Mouse (Mus musculus) kidney, embryonic 14.5 days (tissue): ENCODE data around the gene Zdhhc18. TPM values are rescaled to one million over a fixed set of nuclear protein-coding genes. Genes with fewer than 3 reads are reported as not detected.

ENCODE experiments used
- ATAC-seq: fragments of 200-750 bp; cut with Nextera tagmentation; 2 replicates; pipeline ENCODE4 v1.8.0; 2017; ENCODE audit warnings: moderate number of reproducible peaks, mild to moderate bottlenecking, moderate TSS enrichment, moderate library complexity; ENCODE audit not compliant: low FRiP score, low TSS enrichment
- H3K27ac ChIP-seq: fragments of 300-500 bp; sonication (generic); 2 replicates; pipeline ENCODE4 v1.5.1; 2014; ENCODE audit warnings: low read depth, mild to moderate bottlenecking, low read length, moderate library complexity, mixed read lengths
- H3K27me3 ChIP-seq: fragments of 300-500 bp; sonication (generic); 2 replicates; pipeline ENCODE4 v1.6.1; 2014; ENCODE audit warnings: mild to moderate bottlenecking, low read length; ENCODE audit not compliant: control insufficient read depth, insufficient read depth
- H3K36me3 ChIP-seq: fragments of 300-500 bp; sonication (generic); 2 replicates; pipeline ENCODE4 v1.6.1; 2014; ENCODE audit warnings: low read length, mixed read lengths; ENCODE audit not compliant: control insufficient read depth, insufficient read depth
- H3K4me1 ChIP-seq: fragments of 300-500 bp; sonication (generic); 2 replicates; pipeline ENCODE4 v1.6.1; 2014; ENCODE audit warnings: low read length, mixed read lengths; ENCODE audit not compliant: control insufficient read depth, insufficient read depth
- H3K4me2 ChIP-seq: fragments of 300-500 bp; sonication (generic); replicated peaks from 2 replicates; pipeline ENCODE4 v1.6.1; 2014; ENCODE audit warnings: low read depth, mild to moderate bottlenecking, low read length
- H3K4me3 ChIP-seq: fragments of 300-500 bp; sonication (generic); 2 replicates; pipeline ENCODE4 v1.5.1; 2014; ENCODE audit warnings: mild to moderate bottlenecking, low read length
- H3K9ac ChIP-seq: fragments of 300-500 bp; sonication (generic); 2 replicates; pipeline ENCODE4 v1.6.1; 2014; ENCODE audit warnings: low read depth, mild to moderate bottlenecking, low read length, moderate library complexity
- H3K9me3 ChIP-seq: fragments of 300-500 bp; sonication (generic); 2 replicates; pipeline ENCODE4 v1.6.1; 2016; ENCODE audit warnings: low read length; ENCODE audit not compliant: control insufficient read depth
- WGBS: fragments of 180-500 bp; shearing (Covaris S2); extraction: QIAGEN DNeasy Blood & Tissue Kit; methylation state at CpG from one replicate; pipeline ENCODE4 v1.1.7; 2014; 5-methylcytosine and 5-hydroxymethylcytosine counted together
- polyA plus RNA-seq: library from polyadenylated mRNA; unstranded; fragments of >200 nt; fragmentation: Nextera tagmentation; extraction: Ambion mirVana; gene quantifications from 2 replicates; pipeline ENCODE4 v1.2.1, GENCODE M21; 2014

Zdhhc18 gene
- polyA plus RNA-seq, 1 experiment from 2014 or later: 3.0 TPM

DNA sequence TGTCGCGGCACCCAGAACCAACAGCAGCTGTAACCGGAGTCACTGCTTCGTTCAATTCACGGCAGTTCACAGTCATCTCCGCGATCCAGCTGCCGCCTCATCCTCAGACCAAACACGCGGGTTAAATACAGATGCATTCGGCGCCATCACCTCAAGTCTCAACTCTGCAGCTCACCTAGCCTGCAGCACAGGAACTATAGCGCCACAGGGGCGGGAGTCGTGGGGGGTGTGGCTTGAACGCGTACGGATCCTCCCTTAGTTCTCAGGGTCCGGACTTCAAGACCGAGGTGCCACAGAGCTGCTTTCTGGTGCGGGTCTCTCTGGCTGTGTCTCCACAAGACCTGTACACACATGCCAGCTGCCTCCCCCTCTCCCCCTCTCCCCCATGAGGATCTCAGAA is 4.3 kb downstream of the Zdhhc18 start:
- H3K4me2 ChIP-seq: no peak overlapping the region
- H3K36me3 ChIP-seq: no peaks in the 10 kb centered on the region
- WGBS: 42% methylated on average over 21 of the region's 21 CpGs
- H3K4me1 ChIP-seq: peaks cover 4% of the 10 kb centered on the region; the same call in 1 of the 2 replicates
- H3K9me3 ChIP-seq: peaks cover 10% of the 10 kb centered on the region; the same call in 1 of the 2 replicates
- no peak overlapping the region for H3K27ac ChIP-seq
- H3K9ac ChIP-seq: no peak overlapping the region; the same call in 1 of the 2 replicates
- no peak for ATAC-seq
- no peaks in the 10 kb centered on the region for H3K27me3 ChIP-seq
- H3K4me3 ChIP-seq: no peak overlapping the region

DNA sequence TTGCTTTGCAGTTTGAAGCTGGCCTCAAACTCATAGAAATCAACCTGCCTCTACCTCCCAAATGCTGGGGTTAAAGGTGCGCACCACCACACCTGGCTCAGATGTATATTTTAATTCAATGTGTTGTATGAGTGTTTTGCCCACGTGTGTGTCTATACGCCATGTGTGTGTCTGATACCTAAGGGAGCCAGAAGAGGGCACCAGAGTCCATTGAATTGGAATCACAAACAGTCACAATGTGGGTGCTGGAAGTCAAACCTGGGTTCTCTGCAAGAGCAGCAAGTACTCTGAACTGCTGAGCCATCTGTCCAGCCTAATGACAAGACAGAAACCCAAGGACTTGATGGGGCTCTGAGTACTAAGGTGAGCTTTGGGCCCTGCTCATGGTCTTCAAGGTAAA is 4.8 kb downstream of the Zdhhc18 start:
- Histone ChIP-seq H3K4me1 (peaks cover 4% of the 10 kb centered on the region; the same call in 1 of the 2 replicates), H3K27ac (no peak overlapping the region), H3K27me3 (no peaks in the 10 kb centered on the region), H3K4me3 (no peak overlapping the region), H3K9ac (no peak overlapping the region), H3K9me3 (peaks cover 10% of the 10 kb centered on the region; the same call in 1 of the 2 replicates), H3K4me2 (no peak overlapping the region), H3K36me3 (no peaks in the 10 kb centered on the region)
- ATAC-seq: no peak
- WGBS: 94% methylated on average over 3 of the region's 3 CpGs

DNA sequence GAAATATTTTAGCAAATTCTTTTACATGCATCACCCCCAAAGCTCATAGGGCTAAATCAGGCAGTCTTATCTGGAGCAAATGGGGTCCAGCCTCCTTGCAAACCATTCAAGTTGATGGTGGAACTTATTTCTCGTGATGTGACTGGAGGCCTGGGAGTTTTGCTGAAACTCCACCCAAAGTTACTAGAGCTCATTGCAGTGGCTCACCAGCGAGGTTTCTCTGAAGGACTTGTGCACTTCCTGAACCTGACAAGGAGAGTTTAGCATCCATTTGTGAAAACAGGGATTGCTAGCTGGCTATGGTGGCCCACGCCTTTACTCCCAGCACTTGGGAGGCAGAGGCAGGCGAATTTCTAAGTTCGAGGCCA is 15.9 kb downstream of the Zdhhc18 start:
- H3K27ac ChIP-seq: no peak overlapping the region

GRCm38 (mm10) chr4:133633332-133634042 is 16.5 kb downstream of the Zdhhc18 start:
- H3K4me2 ChIP-seq: peak overlapping the region; percentile 95
- peaks cover 15% of the 10 kb centered on the region for H3K4me1 ChIP-seq
- H3K4me3 ChIP-seq: peak overlapping the region; percentile 69
- peak overlapping the region; percentile 91 for H3K9ac ChIP-seq
- 0 out of 2 replicates have a peak, but pooled peaks cover 4% of the 10 kb centered on the region for H3K36me3 ChIP-seq
- no peaks in the 10 kb centered on the region for H3K27me3 ChIP-seq
- peak; percentile 92 for ATAC-seq
- no peak overlapping the region for H3K27ac ChIP-seq
- 11% methylated on average over 28 of the region's 47 CpGs for WGBS
- H3K9me3 ChIP-seq: no peaks in the 10 kb centered on the region

More for the DNA sequence above, 15.9 kb downstream of the Zdhhc18 start:
- no peaks in the 10 kb centered on the region for H3K9me3 ChIP-seq
- no peak overlapping the region for H3K4me2 ChIP-seq
- H3K4me3 ChIP-seq: no peak overlapping the region
- H3K4me1 ChIP-seq: peaks cover 15% of the 10 kb centered on the region
- ATAC-seq: no peak
- 81% methylated on average over 5 of the region's 5 CpGs for WGBS
- H3K27me3 ChIP-seq: no peaks in the 10 kb centered on the region
- H3K9ac ChIP-seq: no peak overlapping the region
- 0 out of 2 replicates have a peak, but pooled peaks cover 4% of the 10 kb centered on the region for H3K36me3 ChIP-seq

DNA sequence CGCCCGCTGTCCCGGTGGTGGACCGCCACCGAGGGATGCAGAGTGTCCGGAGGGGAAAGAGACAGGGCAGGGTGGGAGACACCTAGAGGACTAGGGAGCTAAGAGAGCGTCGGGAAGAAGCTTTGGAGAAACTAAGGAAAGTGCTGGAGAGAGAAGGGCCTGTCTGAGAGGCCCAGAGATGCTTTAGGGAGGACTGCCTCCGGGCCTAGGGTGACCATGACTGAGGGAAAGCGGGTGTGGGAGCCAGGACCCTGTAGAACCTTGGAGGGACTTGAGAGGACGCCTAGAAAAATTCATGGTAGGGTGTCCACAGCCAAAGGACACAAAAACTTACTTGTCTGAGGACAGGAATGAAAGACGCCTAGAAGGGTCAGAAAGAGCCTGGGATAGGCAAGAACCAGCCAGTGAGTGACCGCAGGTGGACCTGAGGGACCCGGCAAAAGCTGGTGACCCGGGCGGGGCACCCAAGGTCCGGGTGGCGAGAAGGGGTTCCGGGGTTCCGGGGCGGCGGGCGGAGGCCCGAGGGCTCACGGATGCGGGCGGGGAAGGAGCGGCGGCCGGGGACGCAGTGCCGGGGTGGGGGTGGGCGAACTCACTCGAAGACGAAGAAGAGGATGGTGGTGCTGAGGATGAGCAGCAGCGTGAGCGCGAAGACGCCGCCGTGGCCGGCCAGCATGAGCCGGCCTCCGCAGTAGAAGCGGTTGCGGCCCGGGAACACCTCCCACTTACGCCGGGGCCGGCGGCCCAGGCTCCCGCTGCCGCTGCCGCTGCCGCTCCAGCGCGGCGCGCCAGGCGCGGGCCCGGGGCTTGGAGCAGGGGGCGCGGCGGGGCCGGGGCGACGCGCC is 17.2 kb downstream of the Zdhhc18 start:
- Histone ChIP-seq H3K9me3 (no peaks in the 10 kb centered on the region), H3K4me3 (peak overlapping the region; percentile 69), H3K36me3 (0 out of 2 replicates have a peak, but pooled peaks cover 4% of the 10 kb centered on the region), H3K27me3 (no peaks in the 10 kb centered on the region), H3K4me2 (peak overlapping the region; percentile 95), H3K27ac (peak overlapping the region; percentile 38; the same call in 1 of the 2 replicates), H3K9ac (peak overlapping the region; percentile 91), H3K4me1 (peaks cover 15% of the 10 kb centered on the region)
- WGBS: 2% methylated on average over 57 of the region's 69 CpGs
- ATAC-seq: peak; percentile 26

GRCm38 (mm10) chr4:133631769-133632411 is 18.1 kb downstream of the Zdhhc18 start:
- Histone ChIP-seq H3K9ac (peak overlapping the region; percentile 91; the same call in 1 of the 2 replicates), H3K4me3 (peak overlapping the region; percentile 69), H3K27me3 (no peaks in the 10 kb centered on the region), H3K4me2 (peak overlapping the region; percentile 95), H3K27ac (no peak overlapping the region), H3K36me3 (peaks cover 6% of the 10 kb centered on the region), H3K9me3 (no peaks in the 10 kb centered on the region), H3K4me1 (peaks cover 15% of the 10 kb centered on the region)
- WGBS: 27% methylated on average over 9 of the region's 9 CpGs
- 0 out of 2 replicates have a peak, but pooled peaks have one; percentile 33 for ATAC-seq

DNA sequence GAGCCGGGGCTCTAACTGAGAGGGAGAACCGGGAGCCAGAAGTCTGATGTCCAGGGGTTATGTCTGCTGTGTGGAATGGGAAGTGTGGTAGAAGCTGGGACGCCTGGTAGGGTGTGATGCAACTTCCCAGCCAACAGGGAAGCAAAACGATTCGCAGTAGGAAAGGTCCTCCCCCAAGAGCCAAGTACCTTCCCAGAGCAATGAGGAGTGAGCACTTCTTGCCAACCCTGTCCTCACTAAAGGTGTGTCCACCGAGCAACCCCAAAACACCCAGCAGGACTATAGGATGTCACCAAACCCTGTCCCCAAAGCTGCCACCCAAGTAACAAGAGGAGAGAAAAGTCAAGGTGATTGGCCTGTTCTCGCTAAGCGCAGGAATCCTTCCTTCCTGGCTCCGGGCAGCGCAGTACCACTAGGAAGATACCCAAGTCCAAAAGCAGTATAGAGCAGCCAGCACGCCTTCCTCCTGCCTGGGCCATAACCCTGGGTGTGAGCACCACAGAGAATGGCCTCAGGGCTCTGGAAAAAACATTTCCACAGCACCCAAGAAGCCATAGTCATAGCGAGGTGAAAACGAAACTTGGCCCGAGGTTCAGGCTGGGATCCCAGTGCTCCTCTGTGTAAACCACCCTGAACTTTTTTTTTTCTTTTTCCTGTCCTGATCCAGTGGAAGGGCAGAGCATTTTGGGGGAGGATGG is 18.7 kb downstream of the Zdhhc18 start:
- Histone ChIP-seq H3K9ac (peak overlapping the region; percentile 23; the same call in 1 of the 2 replicates), H3K36me3 (peaks cover 8% of the 10 kb centered on the region), H3K4me3 (0 out of 2 replicates have a peak overlapping the region, but pooled peaks have one; percentile 3), H3K4me2 (peak overlapping the region; percentile 95), H3K27me3 (no peaks in the 10 kb centered on the region), H3K9me3 (no peaks in the 10 kb centered on the region), H3K27ac (no peak overlapping the region), H3K4me1 (peaks cover 20% of the 10 kb centered on the region)
- no peak for ATAC-seq
- WGBS: 72% methylated on average over 14 of the region's 14 CpGs

GRCm38 (mm10) chr4:133630326-133630920 is 19.5 kb downstream of the Zdhhc18 start:
- WGBS: 92% methylated on average over 8 of the region's 8 CpGs
- Histone ChIP-seq H3K9me3 (no peaks in the 10 kb centered on the region), H3K27me3 (no peaks in the 10 kb centered on the region), H3K9ac (no peak overlapping the region), H3K4me3 (no peak overlapping the region), H3K4me2 (no peak overlapping the region), H3K27ac (no peak overlapping the region), H3K36me3 (peaks cover 8% of the 10 kb centered on the region), H3K4me1 (peaks cover 28% of the 10 kb centered on the region)
- no peak for ATAC-seq
